Mouse (Mus musculus): ENCODE data around the gene Aig1.

Aig1 gene

DNA sequence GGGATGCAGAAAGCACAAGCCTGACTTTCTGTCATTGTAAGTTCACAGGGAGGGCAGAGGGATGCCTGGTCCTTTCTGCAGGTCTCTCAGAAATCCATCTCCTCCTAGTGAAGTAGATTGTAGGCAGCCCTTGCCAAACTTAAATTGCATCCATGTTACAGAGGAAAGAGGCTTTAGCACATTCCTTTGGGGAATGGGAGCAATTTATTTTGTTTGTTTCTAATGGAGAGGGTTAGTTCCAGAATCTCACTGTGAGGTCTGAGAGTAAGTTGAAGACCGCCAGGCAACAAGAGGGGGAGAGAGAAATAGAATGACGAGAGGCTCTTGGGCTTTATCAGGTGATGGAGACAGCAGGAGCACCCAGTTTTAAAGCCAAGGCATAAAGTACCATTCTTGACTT, 155.7 kb downstream of the Aig1 start:
- in situ Hi-C loops (cut with MboI; ENCODE audit: low sequenced_read_pairs): no loop called here

GRCm38 (mm10) chr10:13711281-13711829, 157.4 kb downstream of the Aig1 start:
- in situ Hi-C loops (cut with MboI; ENCODE audit: low sequenced_read_pairs): no loop called here

DNA sequence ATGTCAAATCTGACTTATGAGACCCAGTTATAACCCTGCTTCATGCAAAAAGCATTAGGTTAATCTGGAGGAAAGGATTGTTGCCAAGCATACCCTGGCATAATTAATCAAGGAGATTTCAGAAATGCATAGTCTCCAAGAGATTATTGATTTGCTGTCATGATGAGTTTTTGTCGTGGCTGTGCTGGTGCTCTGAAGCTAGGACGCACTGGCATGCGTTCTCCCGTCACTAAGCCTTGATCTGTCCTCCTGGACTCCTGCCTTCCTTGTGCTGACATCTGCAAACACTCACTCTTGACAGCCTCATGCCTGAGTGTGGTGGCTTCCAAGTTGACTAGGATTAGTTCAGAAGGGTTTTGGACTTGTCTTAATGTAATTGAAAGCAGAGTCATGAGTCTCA, 163.0 kb downstream of the Aig1 start:
- in situ Hi-C loops (cut with MboI; ENCODE audit: low sequenced_read_pairs): no loop called here

DNA sequence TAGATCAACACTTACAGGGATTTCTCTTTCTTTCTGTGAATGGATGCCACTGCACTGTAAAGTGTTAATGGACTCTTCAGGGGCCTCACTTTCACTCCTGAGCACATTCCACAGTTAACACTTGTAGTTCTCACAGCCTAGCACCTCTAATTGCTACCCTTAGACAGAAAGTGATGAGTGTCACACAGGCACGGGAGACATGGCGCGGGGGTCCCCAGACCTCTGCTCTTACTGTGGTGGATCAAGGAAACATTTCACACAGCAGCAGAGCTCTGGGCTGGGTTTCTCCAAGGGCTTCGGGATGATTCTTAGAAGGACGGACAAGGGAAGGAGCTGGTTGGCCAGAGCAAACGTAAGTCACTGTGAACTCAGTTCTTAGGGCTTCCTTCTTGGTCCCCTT, 166.1 kb downstream of the Aig1 start:
- in situ Hi-C loops (cut with MboI; ENCODE audit: low sequenced_read_pairs): no loop called here

DNA sequence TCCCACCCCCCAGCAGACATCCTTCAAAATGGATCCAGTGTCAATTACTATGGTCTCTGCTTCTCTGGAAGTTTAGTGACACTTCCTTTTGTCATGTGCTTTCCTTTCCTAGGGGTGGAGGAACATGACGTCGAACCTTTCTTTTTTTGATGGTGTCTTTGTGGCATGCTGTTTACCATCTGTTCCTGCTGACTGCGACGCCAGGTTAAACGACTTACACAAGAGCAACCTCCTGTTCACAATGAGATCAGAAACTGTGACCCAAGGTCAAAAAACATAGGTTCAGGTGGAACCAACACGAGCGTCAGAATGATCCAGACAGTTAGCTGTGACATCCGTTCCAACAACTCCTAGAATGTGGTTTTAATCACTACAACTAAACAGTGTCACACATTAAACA, 166.7 kb downstream of the Aig1 start:
- in situ Hi-C loops (cut with MboI; ENCODE audit: low sequenced_read_pairs): no loop called here

GRCm38 (mm10) chr10:13696326-13696725, 172.5 kb downstream of the Aig1 start:
- in situ Hi-C loops (cut with MboI; ENCODE audit: low sequenced_read_pairs): no loop called here

DNA sequence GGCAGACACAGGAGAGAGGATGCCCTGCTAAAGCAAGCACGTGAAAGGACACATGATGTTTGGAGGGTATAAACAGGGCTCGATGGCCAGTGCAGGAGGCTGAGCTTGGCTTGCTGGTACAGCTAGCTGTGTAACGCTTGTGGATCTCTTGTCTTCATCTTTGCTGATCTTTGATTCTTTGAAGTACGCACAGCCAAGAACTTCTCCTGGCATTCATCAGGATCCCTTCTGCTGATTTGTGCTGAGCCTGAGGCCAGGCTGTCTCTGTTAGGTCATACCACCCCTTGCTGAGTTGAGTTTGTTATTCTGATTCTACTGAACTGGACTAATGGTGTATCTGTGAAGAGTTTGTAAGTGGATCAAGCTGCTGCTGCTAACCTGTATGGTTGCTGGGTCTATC, 175.5 kb downstream of the Aig1 start:
- in situ Hi-C loops (cut with MboI; ENCODE audit: low sequenced_read_pairs): no loop called here

- in situ Hi-C loops (cut with MboI; ENCODE audit: low sequenced_read_pairs): no loop called here
Observed at GRCm38 (mm10) chr10:13690773-13691172, 178.0 kb downstream of the Aig1 start.

- in situ Hi-C loops (cut with MboI; ENCODE audit: low sequenced_read_pairs): no loop called here
Observed at GRCm38 (mm10) chr10:13689841-13690590, 178.8 kb downstream of the Aig1 start.

DNA sequence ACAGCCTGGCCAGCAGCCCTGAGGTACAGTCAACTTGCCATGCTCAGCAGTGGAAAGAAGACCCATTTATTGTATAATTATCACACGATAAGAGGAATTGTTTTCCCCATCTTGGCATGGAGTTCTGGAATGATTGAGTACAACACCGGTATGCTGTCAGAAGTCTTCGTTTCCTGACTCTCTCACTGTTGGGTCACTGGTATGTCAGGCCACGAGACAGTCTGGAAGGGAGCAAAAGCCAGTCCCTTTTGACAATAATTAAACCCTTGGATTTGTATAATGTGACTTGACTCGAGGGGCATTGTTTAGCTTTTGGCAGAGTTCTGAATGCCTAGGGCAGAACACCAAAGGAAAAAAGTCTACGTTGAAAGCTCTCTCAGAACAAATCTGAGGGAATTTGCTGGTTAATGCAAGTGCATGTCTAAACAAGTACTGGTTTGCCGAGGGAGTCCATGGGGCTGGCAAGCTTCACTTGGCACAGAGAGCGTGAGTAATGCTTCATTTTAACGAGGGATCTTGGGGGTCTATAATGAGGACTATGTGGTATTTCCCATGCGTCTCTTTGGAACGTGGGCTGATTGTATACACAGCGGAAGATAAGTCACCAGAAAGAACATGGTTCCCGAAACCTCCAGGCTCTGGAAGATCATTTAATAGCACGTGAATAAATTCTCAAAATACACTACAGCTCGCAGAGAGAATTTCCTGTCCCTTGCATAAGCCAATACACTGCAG, 180.2 kb downstream of the Aig1 start:
- in situ Hi-C loops (cut with MboI; ENCODE audit: low sequenced_read_pairs): no loop called here

DNA sequence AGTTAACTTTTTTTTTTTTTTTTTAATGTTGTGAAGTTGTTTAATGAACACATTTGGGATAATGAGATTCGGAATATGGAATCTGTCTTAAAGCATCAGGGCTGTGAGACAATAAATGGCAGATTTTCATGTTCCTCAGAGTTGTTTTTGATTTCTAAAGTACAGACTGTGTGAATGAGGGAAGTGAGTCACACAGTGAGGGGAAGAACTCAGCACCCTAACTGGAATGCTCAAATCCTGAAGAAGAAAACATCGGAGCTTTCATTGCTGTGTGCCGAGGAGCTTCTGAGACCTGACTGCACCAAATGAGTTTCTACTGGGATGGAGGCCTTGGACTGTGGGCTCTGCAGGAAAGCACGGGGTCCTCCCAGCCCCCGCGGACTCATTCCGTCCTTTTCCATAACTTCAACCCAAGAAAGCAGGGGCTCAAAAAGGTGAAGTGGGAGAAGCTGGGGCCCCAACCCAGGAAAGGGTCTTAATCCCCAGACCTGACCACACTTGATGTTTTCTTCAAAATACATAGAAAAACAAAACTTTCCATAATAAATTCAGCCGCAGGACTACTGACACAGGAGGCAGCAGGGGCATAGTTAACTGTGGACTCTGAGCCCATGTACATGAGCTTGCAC, 181.5 kb downstream of the Aig1 start:
- in situ Hi-C loops (cut with MboI; ENCODE audit: low sequenced_read_pairs): no loop called here

DNA sequence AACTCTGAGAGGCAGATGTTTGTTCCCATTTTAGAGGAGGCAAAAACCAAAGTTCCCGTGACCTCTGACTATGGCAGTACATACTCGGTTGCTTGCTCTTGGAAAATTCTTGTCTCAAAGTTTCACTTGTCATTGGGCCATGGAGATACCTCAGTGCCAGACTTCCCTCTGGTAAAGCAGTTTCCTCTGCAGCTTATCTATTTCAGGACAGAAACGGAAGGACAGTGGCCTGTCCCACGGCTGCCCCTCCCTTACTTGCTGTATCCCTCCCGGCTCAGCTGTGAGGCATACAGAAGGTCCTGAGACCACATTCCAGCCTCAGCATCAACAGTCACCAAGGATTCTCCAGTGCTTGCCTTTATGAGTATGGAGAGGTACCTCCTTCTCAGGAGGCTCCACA, 182.7 kb downstream of the Aig1 start:
- in situ Hi-C loops (cut with MboI; ENCODE audit: low sequenced_read_pairs): no loop called here

- in situ Hi-C loops (cut with MboI; ENCODE audit: low sequenced_read_pairs): no loop called here
Observed at GRCm38 (mm10) chr10:13685366-13685765, 183.4 kb downstream of the Aig1 start.

DNA sequence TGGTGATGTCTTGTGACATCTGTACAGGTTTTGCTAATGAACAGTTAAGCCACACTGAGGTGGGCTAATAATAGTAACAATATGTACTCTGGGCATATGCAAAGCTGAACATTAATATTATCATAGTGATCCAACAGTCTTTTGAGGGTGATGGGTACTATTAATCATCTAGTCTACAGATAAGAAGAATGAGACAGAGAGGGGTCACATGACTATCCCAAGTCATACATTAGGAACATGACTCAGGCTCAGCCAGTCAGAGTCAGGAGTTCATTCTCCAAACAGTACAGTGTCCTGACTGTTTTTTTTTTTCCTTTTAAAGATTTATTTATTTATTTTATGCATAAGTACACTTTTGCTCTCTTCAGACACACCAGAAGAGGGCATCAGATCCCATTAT, 184.3 kb downstream of the Aig1 start:
- in situ Hi-C loops (cut with MboI; ENCODE audit: low sequenced_read_pairs): no loop called here

GRCm38 (mm10) chr10:13682565-13682964, 186.2 kb downstream of the Aig1 start:
- in situ Hi-C loops (cut with MboI; ENCODE audit: low sequenced_read_pairs): no loop called here

GRCm38 (mm10) chr10:13677440-13677839, 191.3 kb downstream of the Aig1 start:
- in situ Hi-C loops (cut with MboI; ENCODE audit: low sequenced_read_pairs): no loop called here

DNA sequence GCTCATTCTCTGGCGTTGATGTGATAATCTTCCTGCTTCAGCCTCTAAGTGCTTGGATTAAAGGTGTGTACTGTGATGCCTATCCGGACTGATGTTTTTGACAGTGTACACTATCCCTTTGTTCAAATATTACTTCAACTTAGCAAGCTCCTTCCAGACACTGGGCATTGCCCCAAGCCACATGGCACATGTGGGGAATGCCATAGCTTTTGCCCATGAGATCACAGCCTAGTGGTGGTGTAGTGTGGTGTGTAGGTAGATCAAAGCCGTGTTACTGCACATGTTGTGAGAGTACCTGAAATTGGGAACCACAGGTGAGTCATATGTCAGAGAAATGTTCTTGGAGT, 193.8 kb downstream of the Aig1 start:
- in situ Hi-C loops (cut with MboI; ENCODE audit: low sequenced_read_pairs): no loop called here

- in situ Hi-C loops (cut with MboI; ENCODE audit: low sequenced_read_pairs): no loop called here
Observed at GRCm38 (mm10) chr10:13674304-13675032, 194.3 kb downstream of the Aig1 start.

- in situ Hi-C loops (cut with MboI; ENCODE audit: low sequenced_read_pairs): no loop called here
Observed at GRCm38 (mm10) chr10:13667166-13667696, 201.5 kb downstream of the Aig1 start.

- in situ Hi-C loops (cut with MboI; ENCODE audit: low sequenced_read_pairs): no loop called here
Observed at GRCm38 (mm10) chr10:13663476-13663875, 205.3 kb downstream of the Aig1 start.

DNA sequence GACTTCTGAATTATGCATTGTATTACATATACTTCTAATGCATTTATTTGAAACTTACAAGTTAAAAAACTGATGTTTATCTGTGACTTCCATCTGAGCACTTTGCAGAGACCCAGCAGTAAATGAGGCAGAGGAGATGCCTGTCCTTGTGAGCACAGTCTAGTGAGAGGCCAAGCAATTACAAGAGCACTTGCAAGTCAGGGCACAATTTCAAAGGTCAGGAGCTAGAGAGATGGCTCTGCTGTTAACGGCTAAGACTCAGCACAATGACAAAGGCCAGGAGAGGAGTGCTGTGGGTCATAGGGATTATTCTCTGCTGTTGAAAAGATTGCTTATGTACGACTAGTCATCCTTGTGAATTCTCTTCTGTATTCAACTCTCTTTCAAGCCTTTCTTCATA, 209.0 kb downstream of the Aig1 start:
- in situ Hi-C loops (cut with MboI; ENCODE audit: low sequenced_read_pairs): no loop called here

All from CH12F3 (cell line).